Mouse (Mus musculus) NIH3T3 (cell line): ENCODE measurements around the gene Gm21836.
A peak's percentile ranks its signal among the peaks of the same experiment; 100 is the strongest.
"Not testable (repeated sequence)": the region's sequence is repeated elsewhere in the genome, so short reads cannot be mapped to it uniquely, and the experiment has no call there.

ENCODE experiments used
- DNase-seq: peaks from one replicate; pipeline ENCODE4 v3.0.0-alpha.2; 2012; ENCODE audit warnings: low read depth

Gm21836 gene

DNA sequence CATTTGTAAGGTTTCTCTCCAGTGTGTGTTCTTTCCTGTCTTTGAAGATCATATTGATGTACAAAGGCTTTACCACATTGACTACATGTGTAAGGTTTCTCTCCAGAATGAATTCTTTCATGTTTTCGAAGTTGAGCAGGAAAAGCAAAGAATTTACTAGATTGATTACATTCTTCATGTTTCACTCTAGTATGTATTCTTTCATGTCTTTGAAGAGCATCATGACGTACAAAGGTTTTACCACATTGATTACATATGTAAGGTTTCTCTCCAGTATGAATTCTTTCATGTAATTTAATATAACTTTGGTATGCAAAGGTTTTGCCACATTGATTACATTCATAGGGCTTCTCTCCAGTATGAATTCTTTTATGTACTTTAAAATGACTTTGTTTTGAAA, at the start of gene Gm21836:
Gene Gm21836, minus strand, starts transcription at position 101 of the 400 bp plus-strand sequence.
- not testable (repeated sequence) for DNase-seq

DNA sequence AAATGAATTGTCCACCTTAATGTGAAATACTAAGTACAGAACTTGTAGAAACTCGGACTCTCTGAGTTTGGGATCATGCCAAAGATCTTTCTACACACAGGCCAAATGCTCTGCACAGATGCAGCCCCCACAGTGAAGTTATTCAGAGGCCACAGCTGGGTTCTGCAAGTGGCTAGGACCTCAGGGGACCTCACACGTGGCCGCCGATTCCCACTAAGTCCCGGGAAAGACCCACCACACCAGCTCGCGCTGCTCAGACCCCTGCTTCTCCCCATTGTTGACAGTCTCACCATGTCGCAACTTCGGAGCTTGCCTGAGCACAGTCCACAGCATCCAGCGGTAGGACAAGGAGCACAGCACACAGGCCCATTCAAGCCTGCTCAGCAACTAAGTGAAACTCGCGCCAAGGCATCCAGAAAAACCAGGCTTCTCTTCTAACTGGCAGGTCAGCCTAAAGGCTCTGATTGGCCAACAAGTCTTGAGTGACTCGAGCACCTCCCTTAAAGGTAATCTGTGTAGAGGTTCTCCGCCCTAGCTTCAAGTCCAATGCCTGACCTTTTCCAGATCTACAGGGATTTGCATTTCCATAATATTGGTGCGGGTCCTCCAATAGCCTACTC, 13.1 kb downstream of the Gm21836 start:
- not testable (repeated sequence) for DNase-seq

DNA sequence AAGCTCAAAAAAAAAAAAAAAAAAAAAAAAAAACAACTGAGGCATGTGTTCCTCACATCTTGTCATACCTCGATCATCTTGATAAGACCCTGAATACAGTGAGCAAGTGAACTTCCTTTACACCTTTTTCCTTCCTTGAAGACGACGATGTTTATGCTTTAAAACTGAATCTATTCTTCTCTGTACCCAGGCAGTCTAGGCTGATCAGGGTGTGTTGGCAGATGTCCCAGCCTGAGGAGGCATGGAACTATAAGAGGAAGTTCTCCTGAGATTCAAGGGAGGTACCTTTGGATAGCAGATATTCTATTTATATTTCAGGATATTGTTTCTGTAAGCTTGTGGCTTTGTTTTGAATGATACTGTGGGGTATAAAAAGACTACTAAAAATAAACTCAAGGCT, 15.5 kb downstream of the Gm21836 start:
- no peak for DNase-seq

DNA sequence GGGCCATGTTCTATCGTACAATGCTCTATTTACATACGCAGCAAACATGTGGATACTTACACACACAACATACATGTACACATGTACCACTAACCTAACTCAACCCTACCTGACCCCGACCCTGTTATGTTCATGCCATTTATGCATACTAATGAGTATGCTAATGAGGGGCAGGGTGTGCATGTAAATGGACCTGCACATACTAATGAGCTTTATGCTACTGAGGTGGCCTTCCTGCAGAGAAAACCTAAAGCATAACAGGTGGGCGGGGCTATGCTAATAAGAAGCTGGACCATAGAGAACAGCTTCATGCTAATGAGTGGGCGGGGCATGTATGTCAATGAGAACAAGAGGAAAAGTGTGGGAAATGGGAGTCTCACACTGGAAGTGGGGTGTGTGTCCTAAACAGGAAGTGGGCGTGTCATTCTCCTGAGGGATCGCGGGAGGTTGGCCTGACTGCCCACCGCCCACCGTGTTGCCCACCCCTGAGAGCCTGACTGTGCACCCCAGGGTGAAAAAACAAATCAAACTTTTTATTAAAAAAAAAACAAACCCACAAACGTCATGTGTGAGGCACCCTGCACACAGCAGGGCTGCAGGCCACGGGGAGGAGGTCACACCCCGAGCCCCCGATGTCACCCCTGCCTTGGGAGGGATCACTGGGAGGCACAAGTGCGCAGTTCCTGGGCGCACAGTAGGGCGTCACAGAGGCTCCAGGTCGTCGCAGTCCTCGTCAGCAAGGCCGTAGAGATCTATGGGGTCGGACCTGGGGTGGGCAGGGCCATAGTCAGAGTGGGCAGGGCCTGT, 17.3 kb downstream of the Gm21836 start, which contains the start of gene Ppp2r3d:
Gene Ppp2r3d, minus strand, starts transcription at position 803 of the 807 bp plus-strand sequence.
- DNase-seq = peak; percentile 12

DNA sequence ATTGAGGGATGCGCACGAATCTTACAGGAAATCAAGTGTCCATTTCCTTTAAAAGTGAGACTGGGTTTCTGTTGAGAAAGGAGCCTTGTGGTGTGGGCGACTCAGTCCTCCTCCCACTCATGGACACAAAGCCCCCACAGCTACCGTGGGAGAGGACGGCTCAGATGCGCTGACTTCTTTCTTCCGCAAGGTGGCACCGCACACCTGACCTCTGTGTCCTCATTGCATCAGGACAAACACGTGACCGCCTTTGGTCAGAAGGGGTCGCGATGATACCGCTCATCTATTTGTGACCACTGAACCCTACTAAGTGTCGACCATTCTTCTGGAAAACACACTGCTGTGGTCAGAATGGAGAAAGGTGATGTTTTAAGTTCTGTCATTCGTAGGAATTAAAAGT, 17.9 kb downstream of the Gm21836 start:
- DNase-seq = peak; percentile 1

DNA sequence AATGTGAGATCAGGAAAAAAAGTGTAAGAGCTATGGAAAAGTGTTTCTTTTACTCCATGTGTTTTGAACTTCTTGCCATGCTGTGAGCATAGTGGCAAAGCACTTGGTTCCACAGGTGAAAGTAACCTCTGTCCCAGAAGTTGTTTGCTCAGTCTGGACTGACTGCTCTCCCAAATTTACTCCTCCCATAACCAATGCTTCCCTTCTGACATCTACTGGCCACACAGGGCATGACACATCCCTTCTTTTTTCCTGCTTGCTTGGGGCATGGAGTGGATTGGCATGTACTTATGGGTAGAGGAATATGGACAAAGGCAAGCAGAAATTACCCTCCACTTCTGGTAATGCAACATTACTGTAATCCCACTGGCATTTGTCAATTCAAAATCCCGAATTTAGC, 37.0 kb downstream of the Gm21836 start:
- peak; percentile 61 for DNase-seq
